Mouse (Mus musculus): ENCODE results near the gene Ggt6.

DNA sequence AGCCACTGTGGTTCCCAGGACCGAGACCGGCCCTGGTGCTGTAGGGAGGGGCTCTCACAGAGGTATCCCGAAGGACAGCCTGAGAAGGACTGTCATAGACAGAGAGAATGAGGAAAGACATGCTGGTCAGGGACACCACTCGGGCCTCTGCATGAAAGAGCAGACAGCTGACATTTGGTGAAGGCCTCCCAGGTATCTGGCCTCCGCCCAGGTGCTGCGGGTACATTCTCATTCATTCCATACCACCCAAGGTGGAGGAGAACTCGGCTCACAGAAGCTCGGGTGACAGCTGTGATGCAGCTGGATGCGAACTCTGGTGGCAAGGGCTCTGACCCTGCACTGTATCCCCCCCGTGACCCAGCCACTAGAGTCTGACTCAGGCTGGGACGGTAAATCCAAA is 50.6 kb downstream of the Ggt6 start:
- TF ChIP-seq CTCF (IDR thresholded peaks at IDR 0.05; ENCODE audit: low read depth, low read length) = no peak
- TF ChIP-seq POLR2A (IDR thresholded peaks at IDR 0.05; ENCODE audit: insufficient read depth, low read length) = no peak
